Mouse (Mus musculus): ENCODE data around the gene Dhx33. TPM values are rescaled to one million over a fixed set of nuclear protein-coding genes. Genes with fewer than 3 reads are reported as not detected.

The Dhx33 gene
- polyA plus RNA-seq, 2 experiments = 4.9 to 6.2 TPM

GRCm38 (mm10) chr11:70954711-70955110, 49.5 kb downstream of the Dhx33 start:
- Histone ChIP-seq H3K4me2 (ENCODE audit: low read depth) (no peak overlapping the region), H3K9me3 (ENCODE audit: control insufficient read depth, low read length) (no peaks in the 10 kb centered on the region), H3K4me1 (replicated peaks; ENCODE audit: control insufficient read depth in 2 of 2, insufficient read depth in 2 of 2, low read length in 1 of 2) (no peaks in the 10 kb centered on the region), H3K27me3 (ENCODE audit: control insufficient read depth, insufficient read depth, low read length) (no peaks in the 10 kb centered on the region), H3K36me3 (replicated peaks; ENCODE audit: control insufficient read depth, insufficient read depth, low read depth) (peaks cover 83% of the 10 kb centered on the region), H3K27ac (no peak overlapping the region), H3K4me3 (ENCODE audit: insufficient read depth in 1 of 2, low read depth in 2 of 2, low read length in 2 of 2) (no peak overlapping the region), H3K9ac (replicated peaks) (no peak overlapping the region)
- WGBS (ENCODE audit: insufficient replicate concordance) = 83% methylated on average over 4 of the region's 4 CpGs
- no peak for TF ChIP-seq CTCF (IDR thresholded peaks at IDR 0.05; ENCODE audit: low read depth)
- TF ChIP-seq EP300 (IDR thresholded peaks at IDR 0.05; ENCODE audit: low read depth) = no peak
- ATAC-seq (ENCODE audit: insufficient read depth) = no peak
- DNase-seq (ENCODE audit: low read depth in 3 of 3, low spot score in 3 of 3) = no peak

GRCm38 (mm10) chr11:70944935-70945817, 59.1 kb downstream of the Dhx33 start:
- Histone ChIP-seq H3K27me3 (ENCODE audit: control insufficient read depth, insufficient read depth, low read length) (no peaks in the 10 kb centered on the region), H3K4me1 (replicated peaks; ENCODE audit: control insufficient read depth in 2 of 2, insufficient read depth in 2 of 2, low read length in 1 of 2) (no peaks in the 10 kb centered on the region), H3K9ac (replicated peaks) (no peak overlapping the region), H3K4me3 (ENCODE audit: insufficient read depth in 1 of 2, low read depth in 2 of 2, low read length in 2 of 2) (no peak overlapping the region), H3K36me3 (replicated peaks; ENCODE audit: control insufficient read depth, insufficient read depth, low read depth) (peaks cover 67% of the 10 kb centered on the region), H3K9me3 (ENCODE audit: control insufficient read depth, low read length) (no peaks in the 10 kb centered on the region), H3K4me2 (ENCODE audit: low read depth) (no peak overlapping the region), H3K27ac (no peak overlapping the region)
- WGBS (ENCODE audit: insufficient replicate concordance) = 69% methylated on average over 4 of the region's 4 CpGs
- no peak for TF ChIP-seq CTCF (IDR thresholded peaks at IDR 0.05; ENCODE audit: low read depth)
- TF ChIP-seq EP300 (IDR thresholded peaks at IDR 0.05; ENCODE audit: low read depth) = no peak
- no peak for ATAC-seq (ENCODE audit: insufficient read depth)
- no peak for DNase-seq (ENCODE audit: low read depth in 3 of 3, low spot score in 3 of 3)

GRCm38 (mm10) chr11:70943651-70944050, 60.6 kb downstream of the Dhx33 start:
- no peak for TF ChIP-seq EP300 (IDR thresholded peaks at IDR 0.05; ENCODE audit: low read depth)
- Histone ChIP-seq H3K4me3 (ENCODE audit: insufficient read depth in 1 of 2, low read depth in 2 of 2, low read length in 2 of 2) (no peak overlapping the region), H3K4me1 (replicated peaks; ENCODE audit: control insufficient read depth in 2 of 2, insufficient read depth in 2 of 2, low read length in 1 of 2) (no peaks in the 10 kb centered on the region), H3K9ac (replicated peaks) (no peak overlapping the region), H3K9me3 (ENCODE audit: control insufficient read depth, low read length) (no peaks in the 10 kb centered on the region), H3K27ac (no peak overlapping the region), H3K36me3 (replicated peaks; ENCODE audit: control insufficient read depth, insufficient read depth, low read depth) (peaks cover 57% of the 10 kb centered on the region), H3K4me2 (ENCODE audit: low read depth) (no peak overlapping the region), H3K27me3 (ENCODE audit: control insufficient read depth, insufficient read depth, low read length) (no peaks in the 10 kb centered on the region)
- 89% methylated on average over 7 of the region's 7 CpGs for WGBS (ENCODE audit: insufficient replicate concordance)
- DNase-seq (ENCODE audit: low read depth in 3 of 3, low spot score in 3 of 3) (no peak), ATAC-seq (ENCODE audit: insufficient read depth) (no peak)

GRCm38 (mm10) chr11:70942596-70942995, 61.6 kb downstream of the Dhx33 start:
- DNase-seq (ENCODE audit: low read depth in 3 of 3, low spot score in 3 of 3) = no peak
- no peaks in the 10 kb centered on the region for H3K27me3 ChIP-seq (ENCODE audit: control insufficient read depth, insufficient read depth, low read length)
- H3K4me1 ChIP-seq (replicated peaks; ENCODE audit: control insufficient read depth in 2 of 2, insufficient read depth in 2 of 2, low read length in 1 of 2) = no peaks in the 10 kb centered on the region
- no peak overlapping the region for H3K4me3 ChIP-seq (ENCODE audit: insufficient read depth in 1 of 2, low read depth in 2 of 2, low read length in 2 of 2)
- ATAC-seq (ENCODE audit: insufficient read depth) = no peak
- H3K36me3 ChIP-seq (replicated peaks; ENCODE audit: control insufficient read depth, insufficient read depth, low read depth) = peaks cover 57% of the 10 kb centered on the region
- no peak overlapping the region for H3K27ac ChIP-seq
- TF ChIP-seq CTCF (IDR thresholded peaks at IDR 0.05; ENCODE audit: low read depth) (peak; percentile 32), EP300 (IDR thresholded peaks at IDR 0.05; ENCODE audit: low read depth) (no peak)
- WGBS (ENCODE audit: insufficient replicate concordance) = 79% methylated on average over 1 of the region's 1 CpGs
- H3K9ac ChIP-seq (replicated peaks) = no peak overlapping the region
- H3K9me3 ChIP-seq (ENCODE audit: control insufficient read depth, low read length) = no peaks in the 10 kb centered on the region
- H3K4me2 ChIP-seq (ENCODE audit: low read depth) = no peak overlapping the region

DNA sequence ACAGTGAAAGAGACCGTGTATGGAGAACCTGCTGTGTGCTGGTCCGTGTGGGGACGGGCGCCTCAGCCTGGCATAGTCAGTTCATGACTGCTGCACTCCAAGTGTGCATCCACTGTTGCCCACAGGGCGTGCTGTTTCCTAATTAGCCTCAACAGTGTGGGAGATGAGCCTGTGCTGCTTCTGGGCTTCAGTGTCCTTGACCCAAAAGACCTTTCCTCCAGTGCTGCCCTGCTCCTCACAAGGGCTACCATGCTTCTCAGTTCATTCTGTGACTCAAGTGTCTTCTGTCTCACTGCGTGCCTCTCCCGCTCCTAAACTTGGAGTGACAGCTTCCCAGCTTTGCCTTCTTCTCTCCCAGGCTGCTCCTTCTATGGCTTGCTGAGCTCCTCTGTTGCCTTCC, 68.9 kb downstream of the Dhx33 start:
- no peak overlapping the region for H3K9ac ChIP-seq (replicated peaks)

More for the DNA sequence above, 68.9 kb downstream of the Dhx33 start:
- Histone ChIP-seq H3K4me2 (ENCODE audit: low read depth) (no peak overlapping the region), H3K27me3 (ENCODE audit: control insufficient read depth, insufficient read depth, low read length) (no peaks in the 10 kb centered on the region), H3K27ac (no peak overlapping the region), H3K9me3 (ENCODE audit: control insufficient read depth, low read length) (no peaks in the 10 kb centered on the region), H3K4me1 (replicated peaks; ENCODE audit: control insufficient read depth in 2 of 2, insufficient read depth in 2 of 2, low read length in 1 of 2) (no peaks in the 10 kb centered on the region), H3K36me3 (replicated peaks; ENCODE audit: control insufficient read depth, insufficient read depth, low read depth) (peaks cover 19% of the 10 kb centered on the region), H3K4me3 (ENCODE audit: insufficient read depth in 1 of 2, low read depth in 2 of 2, low read length in 2 of 2) (no peak overlapping the region)
- TF ChIP-seq CTCF (IDR thresholded peaks at IDR 0.05; ENCODE audit: low read depth) (peak; percentile 41), EP300 (IDR thresholded peaks at IDR 0.05; ENCODE audit: low read depth) (no peak)
- ATAC-seq (ENCODE audit: insufficient read depth) (no peak), DNase-seq (ENCODE audit: low read depth in 3 of 3, low spot score in 3 of 3) (no peak)
- 80% methylated on average over 7 of the region's 7 CpGs for WGBS (ENCODE audit: insufficient replicate concordance)

Other genes starting within 250 kb of the Dhx33 start
- gene Zfp3, start 240.2 kb downstream of the Dhx33 start, polyA plus RNA-seq (2012; rRNA removed) = 0.38 and 0.64 TPM in 2 replicates
- 0.85 and 1.1 TPM in 2 replicates for gene Zfp3, start 240.2 kb downstream of the Dhx33 start, polyA plus RNA-seq (2014; fragmentation: Nextera tagmentation; extraction: Ambion mirVana)
- gene Scimp, start 191.9 kb downstream of the Dhx33 start, polyA plus RNA-seq (2012; rRNA removed) = 0.10 and 0.12 TPM in 2 replicates
- 0.51 and 0.64 TPM in 2 replicates for gene Scimp, start 191.9 kb downstream of the Dhx33 start, polyA plus RNA-seq (2014; fragmentation: Nextera tagmentation; extraction: Ambion mirVana)
- 2.1 and 3.7 TPM in 2 replicates for gene Rabep1, start 159.7 kb downstream of the Dhx33 start, polyA plus RNA-seq (2012; rRNA removed)
- 9.1 and 10.3 TPM in 2 replicates for gene Rabep1, start 159.7 kb downstream of the Dhx33 start, polyA plus RNA-seq (2014; fragmentation: Nextera tagmentation; extraction: Ambion mirVana)
- 26.5 and 41.5 TPM in 2 replicates for gene Nup88, start 34.5 kb downstream of the Dhx33 start, polyA plus RNA-seq (2012; rRNA removed)
- 60.9 and 61.0 TPM in 2 replicates for gene Nup88, start 34.5 kb downstream of the Dhx33 start, polyA plus RNA-seq (2014; fragmentation: Nextera tagmentation; extraction: Ambion mirVana)
- gene Rpain, start 34.2 kb downstream of the Dhx33 start, polyA plus RNA-seq (2012; rRNA removed) = 49.4 and 60.2 TPM in 2 replicates
- 109 and 113 TPM in 2 replicates for gene Rpain, start 34.2 kb downstream of the Dhx33 start, polyA plus RNA-seq (2014; fragmentation: Nextera tagmentation; extraction: Ambion mirVana)
- 72.4 and 129 TPM in 2 replicates for gene C1qbp, start 21.4 kb downstream of the Dhx33 start, polyA plus RNA-seq (2012; rRNA removed)
- gene C1qbp, start 21.4 kb downstream of the Dhx33 start, polyA plus RNA-seq (2014; fragmentation: Nextera tagmentation; extraction: Ambion mirVana) = 162 and 186 TPM in 2 replicates
- gene Mis12, start 15.2 kb upstream of the Dhx33 start, polyA plus RNA-seq (2012; rRNA removed) = 8.0 and 13.3 TPM in 2 replicates
- 14.7 and 15.8 TPM in 2 replicates for gene Mis12, start 15.2 kb upstream of the Dhx33 start, polyA plus RNA-seq (2014; fragmentation: Nextera tagmentation; extraction: Ambion mirVana)
- 9.4 and 10.4 TPM in 2 replicates for gene Derl2, start 15.4 kb upstream of the Dhx33 start, polyA plus RNA-seq (2012; rRNA removed)
- gene Derl2, start 15.4 kb upstream of the Dhx33 start, polyA plus RNA-seq (2014; fragmentation: Nextera tagmentation; extraction: Ambion mirVana) = 35.7 and 36.9 TPM in 2 replicates
- 1.7 and 2.4 TPM in 2 replicates for gene 6330403K07Rik, start 29.1 kb upstream of the Dhx33 start, polyA plus RNA-seq (2012; rRNA removed)
- gene 6330403K07Rik, start 29.1 kb upstream of the Dhx33 start, polyA plus RNA-seq (2014; fragmentation: Nextera tagmentation; extraction: Ambion mirVana) = 0.86 and 1.1 TPM in 2 replicates
- gene Nlrp1a, start 140.3 kb upstream of the Dhx33 start, polyA plus RNA-seq (2012; rRNA removed) = 0.08 and 0.17 TPM in 2 replicates
- 0.19 and 0.32 TPM in 2 replicates for gene Nlrp1a, start 140.3 kb upstream of the Dhx33 start, polyA plus RNA-seq (2014; fragmentation: Nextera tagmentation; extraction: Ambion mirVana)
- gene Nlrp1b, start 226.3 kb upstream of the Dhx33 start, polyA plus RNA-seq (2012; rRNA removed) = 0.10 and 0.11 TPM in 2 replicates
- gene Nlrp1b, start 226.3 kb upstream of the Dhx33 start, polyA plus RNA-seq (2014; fragmentation: Nextera tagmentation; extraction: Ambion mirVana) = 0.04 TPM in 1 of 2 replicates, not detected in the other